Mouse (Mus musculus) lung, embryonic 15.5 days (tissue): Measurements from ENCODE around the gene Cyp51. TPM values are rescaled to one million over a fixed set of nuclear protein-coding genes. Genes with fewer than 3 reads are reported as not detected.
"Not testable (repeated sequence)": the region's sequence is repeated elsewhere in the genome, so short reads cannot be mapped to it uniquely, and the experiment has no call there.

ENCODE experiments used
- ATAC-seq: fragments of 200-750 bp; cut with Nextera tagmentation; 2 replicates; pipeline ENCODE4 v1.8.0; 2017; ENCODE audit warnings: moderate number of reproducible peaks, borderline replicate concordance; ENCODE audit not compliant: low FRiP score, low TSS enrichment; ENCODE audit errors: extremely low read depth
- H3K27ac ChIP-seq: fragments of 300-500 bp; sonication (generic); 2 replicates; pipeline ENCODE4 v1.5.1; 2015; ENCODE audit warnings: moderate library complexity, mild to moderate bottlenecking, inconsistent platforms
- H3K27me3 ChIP-seq: fragments of 300-500 bp; sonication (generic); 2 replicates; pipeline ENCODE4 v1.6.1; 2015; ENCODE audit warnings: inconsistent platforms
- H3K36me3 ChIP-seq: fragments of 300-500 bp; sonication (generic); 2 replicates; pipeline ENCODE4 v1.6.1; 2015; ENCODE audit warnings: inconsistent platforms
- H3K4me1 ChIP-seq: fragments of 300-500 bp; sonication (generic); 2 replicates; pipeline ENCODE4 v1.6.1; 2015; ENCODE audit warnings: inconsistent platforms
- H3K4me2 ChIP-seq: fragments of 300-500 bp; sonication (generic); 2 replicates; pipeline ENCODE4 v1.6.1; 2015; ENCODE audit warnings: inconsistent platforms, mild to moderate bottlenecking, moderate library complexity
- H3K4me3 ChIP-seq: fragments of 300-500 bp; sonication (generic); 2 replicates; pipeline ENCODE4 v1.5.1; 2015; ENCODE audit warnings: mild to moderate bottlenecking, inconsistent platforms
- H3K9ac ChIP-seq: fragments of 300-500 bp; sonication (generic); 2 replicates; pipeline ENCODE4 v1.6.1; 2015; ENCODE audit warnings: inconsistent platforms
- H3K9me3 ChIP-seq: fragments of 300-500 bp; sonication (generic); 2 replicates; pipeline ENCODE4 v1.6.1; 2016; ENCODE audit warnings: inconsistent platforms
- WGBS: fragments of 180-500 bp; shearing (Covaris S2); methylation state at CpG from one replicate; pipeline ENCODE4 v1.1.7; 2015; 5-methylcytosine and 5-hydroxymethylcytosine counted together
- polyA plus RNA-seq: library from polyadenylated mRNA; unstranded; fragments of >200 nt; fragmentation: Nextera tagmentation; extraction: Ambion mirVana; gene quantifications from 2 replicates; pipeline ENCODE4 v1.2.1, GENCODE M21; 2015

Gene Cyp51
- 46.1 and 47.5 TPM in 2 replicates for polyA plus RNA-seq

DNA sequence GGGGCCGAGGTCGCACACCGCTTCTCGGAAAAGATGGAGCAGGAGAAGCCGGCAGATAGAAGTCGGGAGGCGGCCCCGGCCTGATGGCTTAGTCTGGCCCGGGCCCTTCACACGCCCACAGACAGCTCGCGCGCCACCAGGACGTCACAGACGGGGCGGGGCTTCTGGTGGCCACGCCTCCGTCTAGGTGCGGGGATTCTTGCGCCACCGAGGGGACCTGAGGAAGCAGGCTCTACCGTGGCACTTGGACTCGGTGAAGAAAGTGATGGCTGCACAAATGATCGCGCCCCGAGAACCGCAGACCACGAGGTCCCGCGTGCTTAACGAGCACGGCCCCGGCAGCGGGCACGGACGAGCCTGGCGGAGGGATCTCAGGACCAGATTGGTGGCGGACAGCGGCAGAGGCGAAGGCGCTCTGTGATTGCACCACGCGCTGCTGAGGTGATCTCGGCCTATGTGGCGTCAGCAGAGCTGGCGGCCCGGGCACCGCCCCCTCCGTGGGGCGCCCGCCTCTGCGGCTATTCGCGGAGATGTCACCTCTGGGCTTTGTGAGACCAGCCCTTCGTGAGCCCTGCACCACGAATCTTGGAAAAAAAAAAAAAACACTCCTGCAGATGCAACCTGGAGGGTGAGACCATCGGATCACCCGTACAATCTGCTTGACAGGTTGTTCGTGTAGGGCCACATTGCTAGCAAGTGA lies at the start of gene Cyp51:
Gene Cyp51 (minus strand): TSS at position 406 of the 700 bp plus-strand sequence.
- H3K27me3 ChIP-seq = no peaks in the 10 kb centered on the region
- H3K4me1 ChIP-seq = peaks cover 16% of the 10 kb centered on the region; the same call in 1 of the 2 replicates
- H3K36me3 ChIP-seq = peaks cover 28% of the 10 kb centered on the region
- H3K9me3 ChIP-seq = no peaks in the 10 kb centered on the region
- under 1% methylated on average over 59 of the region's 59 CpGs for WGBS
- peak within 1 kb of the TSS; percentile 82 for H3K4me2 ChIP-seq
- H3K4me3 ChIP-seq = peak within 1 kb of the TSS; percentile 92
- peak within 1 kb of the TSS; percentile 93 for H3K27ac ChIP-seq
- H3K9ac ChIP-seq = peak within 1 kb of the TSS; percentile 78
- ATAC-seq = peak; percentile 98

DNA sequence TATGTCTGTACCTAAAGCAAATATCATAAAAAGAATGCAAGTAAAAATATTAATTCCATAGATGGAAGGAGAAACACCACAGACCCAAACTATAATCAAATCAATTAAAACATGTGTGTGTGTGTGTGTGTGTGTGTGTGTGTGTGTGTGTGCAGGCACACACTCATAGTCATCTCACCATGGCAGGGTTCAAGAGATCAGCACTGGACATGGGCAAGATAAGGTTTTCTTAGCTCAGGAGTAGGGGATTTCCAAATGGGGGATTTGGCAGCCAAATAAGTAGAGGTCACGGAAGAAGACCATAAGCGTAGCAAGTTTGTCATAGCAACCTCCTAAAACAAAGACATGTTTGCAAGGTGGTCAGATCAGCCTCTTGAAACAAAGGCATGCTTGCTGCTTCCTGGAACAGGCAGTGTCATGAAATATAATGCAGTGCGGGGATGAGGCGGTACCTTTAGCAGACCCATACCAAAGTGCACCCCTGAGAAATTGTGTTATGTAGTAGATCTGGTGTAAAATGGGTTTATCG lies 8.1 kb upstream of the Cyp51 start:
- no peak overlapping the region for H3K4me3 ChIP-seq
- no peaks in the 10 kb centered on the region for H3K4me1 ChIP-seq
- no peak for ATAC-seq
- no peaks in the 10 kb centered on the region for H3K27me3 ChIP-seq
- 91% methylated on average over 5 of the region's 5 CpGs for WGBS
- no peaks in the 10 kb centered on the region for H3K9me3 ChIP-seq
- H3K36me3 ChIP-seq = no peaks in the 10 kb centered on the region
- no peak overlapping the region for H3K9ac ChIP-seq
- H3K4me2 ChIP-seq = no peak overlapping the region
- no peak overlapping the region for H3K27ac ChIP-seq

DNA sequence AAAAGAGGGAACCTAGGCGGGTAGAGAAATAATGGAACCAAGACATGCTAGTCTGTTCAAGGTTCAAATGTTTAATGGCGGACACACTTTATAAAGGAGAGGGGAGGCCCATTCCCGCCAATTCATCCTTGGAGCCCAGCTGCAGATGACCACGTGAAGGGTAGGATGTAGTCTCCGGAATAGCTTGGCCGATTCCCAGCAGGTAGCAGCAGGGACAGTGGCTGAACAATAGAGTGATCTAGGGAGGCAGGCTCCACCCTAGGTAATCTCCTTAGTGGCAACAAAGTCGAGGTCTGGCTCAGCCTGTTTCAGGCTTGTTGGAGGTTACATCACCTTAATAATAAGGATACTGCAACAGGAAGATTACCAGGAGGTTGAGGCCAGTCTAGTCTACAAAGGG lies 2.5 kb upstream of the Cyp51 start:
- H3K27me3 ChIP-seq, H3K36me3 ChIP-seq, H3K4me3 ChIP-seq, ATAC-seq, H3K9me3 ChIP-seq, H3K9ac ChIP-seq, H3K4me2 ChIP-seq, H3K27ac ChIP-seq: not testable (repeated sequence)
- 75% methylated on average over 7 of the region's 7 CpGs for whole genome bisulfite sequencing
- peaks cover 16% of the 10 kb centered on the region; the same call in 1 of the 2 replicates for H3K4me1 ChIP-seq

DNA sequence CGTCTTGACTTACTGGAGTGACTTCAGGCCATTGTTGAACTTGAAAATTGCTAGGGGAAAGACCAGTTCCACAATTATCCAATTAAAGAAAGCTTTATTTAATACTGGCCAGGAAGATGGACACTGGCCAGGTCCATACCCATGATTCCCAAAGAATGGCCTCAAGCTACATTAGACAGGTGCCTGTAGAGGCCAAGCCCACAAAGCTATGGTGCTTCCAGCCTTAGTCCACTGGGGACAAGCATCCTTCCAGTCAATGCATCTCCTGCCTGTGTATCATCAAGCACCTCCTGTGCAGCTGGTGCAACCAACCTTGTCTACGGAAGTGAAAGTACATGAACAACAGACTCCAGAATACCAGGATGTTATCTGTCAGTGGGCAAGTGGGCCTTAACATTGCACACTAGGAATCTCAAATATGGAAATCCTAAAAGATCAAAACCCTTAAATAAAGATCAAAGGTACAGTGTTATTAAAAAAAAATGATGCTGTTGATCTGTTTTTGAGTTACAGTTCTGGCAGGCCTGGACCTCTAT lies 1.2 kb upstream of the Cyp51 start:
- Histone ChIP-seq H3K4me2 (no peak overlapping the region), H3K27ac (no peak overlapping the region), H3K9me3 (no peaks in the 10 kb centered on the region), H3K36me3 (peaks cover 18% of the 10 kb centered on the region), H3K4me3 (no peak overlapping the region), H3K9ac (no peak overlapping the region), H3K27me3 (no peaks in the 10 kb centered on the region), H3K4me1 (peaks cover 16% of the 10 kb centered on the region; the same call in 1 of the 2 replicates)
- no peak for ATAC-seq
- WGBS = 89% methylated on average over 2 of the region's 2 CpGs

DNA sequence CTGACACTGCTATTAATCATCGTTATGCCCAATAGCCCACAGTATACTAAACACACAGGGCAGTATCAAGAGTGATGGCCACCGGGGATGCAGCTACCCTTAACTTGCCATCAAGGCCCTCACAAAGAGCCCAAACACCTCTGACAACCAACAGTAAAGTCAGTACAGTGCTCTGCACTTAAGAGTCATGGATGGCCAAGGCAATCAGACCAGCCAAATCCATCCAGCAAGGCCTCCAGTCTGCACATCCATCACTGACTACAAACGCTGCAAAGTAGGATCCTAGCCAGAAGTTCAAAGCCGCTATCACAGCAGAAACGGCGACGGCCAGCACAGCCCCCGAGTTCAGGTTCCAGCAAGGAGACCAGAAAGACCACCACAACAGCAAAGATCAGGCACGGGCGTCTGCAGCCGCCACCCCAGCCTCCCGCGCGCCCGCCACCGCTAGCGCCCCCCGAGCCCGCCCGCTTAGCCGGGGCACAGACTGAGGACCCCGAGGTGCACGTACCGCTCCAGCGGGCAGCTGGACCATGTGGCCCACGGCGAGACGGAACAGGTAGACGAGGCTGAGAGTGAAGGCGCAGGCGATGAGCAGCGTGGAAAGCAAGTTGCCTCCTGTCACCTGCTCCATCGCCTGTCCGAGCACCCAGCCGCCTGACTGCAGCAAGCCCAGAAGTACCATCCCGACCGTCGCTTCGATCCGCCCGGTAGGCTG lies 763 bp downstream of the Cyp51 start:
- H3K4me2 ChIP-seq = peak overlapping the region; percentile 82
- H3K27me3 ChIP-seq = no peaks in the 10 kb centered on the region
- peak overlapping the region; percentile 92 for H3K4me3 ChIP-seq
- H3K9ac ChIP-seq = peak overlapping the region; percentile 78
- no peaks in the 10 kb centered on the region for H3K9me3 ChIP-seq
- peaks cover 35% of the 10 kb centered on the region for H3K36me3 ChIP-seq
- peak; percentile 32 for ATAC-seq
- H3K27ac ChIP-seq = peak overlapping the region; percentile 93
- 1% methylated on average over 41 of the region's 41 CpGs for WGBS
- peaks cover 16% of the 10 kb centered on the region; the same call in 1 of the 2 replicates for H3K4me1 ChIP-seq

DNA sequence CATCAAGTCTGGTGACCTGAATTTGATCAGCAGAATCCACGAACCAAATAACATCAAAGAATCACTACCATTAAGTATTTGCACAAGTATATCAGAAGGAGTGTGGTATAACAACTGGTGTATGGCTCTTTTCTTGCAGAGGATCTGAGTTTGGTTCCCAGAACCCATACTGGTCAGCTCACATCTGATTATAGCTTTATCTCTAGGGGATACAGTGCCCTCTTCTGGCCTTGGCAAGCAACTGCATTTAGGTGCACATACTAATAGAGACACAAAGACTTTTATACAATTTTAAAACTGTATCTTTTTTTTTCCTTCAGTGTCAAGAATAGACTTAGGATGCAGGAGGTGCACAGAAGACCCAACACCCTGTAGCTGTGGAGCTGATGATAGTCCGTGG lies 2.8 kb downstream of the Cyp51 start:
- peaks cover 16% of the 10 kb centered on the region; the same call in 1 of the 2 replicates for H3K4me1 ChIP-seq
- no peaks in the 10 kb centered on the region for H3K9me3 ChIP-seq
- H3K27me3 ChIP-seq = no peaks in the 10 kb centered on the region
- ATAC-seq = no peak
- 92% methylated on average over 2 of the region's 2 CpGs for WGBS
- no peak overlapping the region for H3K4me3 ChIP-seq
- no peak overlapping the region for H3K27ac ChIP-seq
- no peak overlapping the region for H3K9ac ChIP-seq
- peaks cover 39% of the 10 kb centered on the region for H3K36me3 ChIP-seq
- H3K4me2 ChIP-seq = no peak overlapping the region

DNA sequence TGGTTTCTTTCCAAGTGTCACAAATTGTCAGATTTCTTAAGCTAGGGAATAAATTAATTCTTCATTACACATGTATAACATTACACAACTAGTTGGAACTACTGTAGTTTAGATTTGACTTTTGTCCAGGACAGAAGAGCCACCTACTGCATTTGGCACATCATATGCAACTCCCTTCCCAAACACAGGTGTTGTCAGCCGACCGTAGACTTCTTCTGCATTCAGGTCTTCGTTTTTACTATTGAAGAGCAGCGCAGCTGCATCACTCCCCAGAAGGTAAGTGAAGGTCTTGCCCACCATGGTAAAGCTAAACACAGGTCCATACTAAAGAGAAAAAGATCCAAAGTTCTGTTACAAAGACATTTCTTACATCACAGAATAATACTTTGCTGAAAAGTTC lies 3.5 kb downstream of the Cyp51 start:
- 92% methylated on average over 4 of the region's 4 CpGs for WGBS
- peaks cover 39% of the 10 kb centered on the region for H3K36me3 ChIP-seq
- ATAC-seq = no peak

DNA sequence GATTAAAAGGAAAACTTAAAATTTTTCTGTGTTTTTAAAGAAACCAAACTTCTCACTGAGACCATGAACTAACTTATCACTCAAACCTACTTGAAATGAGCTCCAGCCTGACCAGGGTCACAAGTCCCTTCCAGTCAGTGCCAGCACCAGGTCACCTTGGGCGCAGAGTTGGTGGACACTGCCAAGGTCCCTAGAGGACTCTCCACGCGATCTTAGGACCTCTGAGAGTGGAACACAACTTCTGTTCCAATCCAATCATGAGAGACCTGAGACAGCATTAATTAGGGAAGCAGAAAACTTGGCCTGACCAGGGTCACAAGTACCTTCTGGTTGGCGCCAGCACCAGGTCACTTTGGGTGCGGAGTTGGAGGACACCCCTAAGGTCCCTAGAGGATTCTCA lies 10.1 kb downstream of the Cyp51 start:
- WGBS = 94% methylated on average over 5 of the region's 5 CpGs
- Histone ChIP-seq H3K9me3 (no peaks in the 10 kb centered on the region), H3K4me1 (no peaks in the 10 kb centered on the region), H3K4me3 (no peak overlapping the region), H3K4me2 (no peak overlapping the region), H3K9ac (no peak overlapping the region), H3K36me3 (peaks cover 58% of the 10 kb centered on the region), H3K27ac (no peak overlapping the region), H3K27me3 (no peaks in the 10 kb centered on the region)
- no peak for ATAC-seq

More for the DNA sequence above, 3.5 kb downstream of the Cyp51 start:
- Histone ChIP-seq H3K27ac (no peak overlapping the region), H3K27me3 (no peaks in the 10 kb centered on the region), H3K9me3 (no peaks in the 10 kb centered on the region), H3K4me2 (no peak overlapping the region), H3K4me1 (peaks cover 16% of the 10 kb centered on the region; the same call in 1 of the 2 replicates), H3K9ac (no peak overlapping the region), H3K4me3 (no peak overlapping the region)

DNA sequence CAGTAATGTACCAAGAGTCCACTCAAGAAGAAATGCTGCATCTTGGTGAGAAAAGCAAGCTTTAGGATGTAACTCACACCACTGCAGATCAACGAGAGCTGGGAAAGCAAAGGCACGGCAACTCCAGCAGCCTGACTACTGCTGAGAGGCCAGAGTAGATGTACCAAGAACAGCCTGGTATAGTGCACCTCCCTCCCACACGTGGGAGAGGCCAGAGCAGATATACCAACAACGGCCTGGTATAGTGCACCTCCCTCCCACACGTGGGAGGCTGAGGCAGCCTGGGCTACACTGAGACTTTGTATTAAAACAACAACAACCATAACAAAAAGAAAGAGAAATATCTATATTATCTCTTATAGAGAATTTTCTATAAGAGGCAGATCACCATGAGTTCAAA lies 16.4 kb downstream of the Cyp51 start:
- no peak overlapping the region for H3K4me3 ChIP-seq
- H3K9me3 ChIP-seq = no peaks in the 10 kb centered on the region
- H3K27ac ChIP-seq = no peak overlapping the region
- no peaks in the 10 kb centered on the region for H3K4me1 ChIP-seq
- no peak overlapping the region for H3K4me2 ChIP-seq
- ATAC-seq = no peak
- WGBS = 88% methylated on average over 5 of the region's 5 CpGs
- H3K36me3 ChIP-seq = peaks cover 78% of the 10 kb centered on the region
- H3K9ac ChIP-seq = no peak overlapping the region
- no peaks in the 10 kb centered on the region for H3K27me3 ChIP-seq

DNA sequence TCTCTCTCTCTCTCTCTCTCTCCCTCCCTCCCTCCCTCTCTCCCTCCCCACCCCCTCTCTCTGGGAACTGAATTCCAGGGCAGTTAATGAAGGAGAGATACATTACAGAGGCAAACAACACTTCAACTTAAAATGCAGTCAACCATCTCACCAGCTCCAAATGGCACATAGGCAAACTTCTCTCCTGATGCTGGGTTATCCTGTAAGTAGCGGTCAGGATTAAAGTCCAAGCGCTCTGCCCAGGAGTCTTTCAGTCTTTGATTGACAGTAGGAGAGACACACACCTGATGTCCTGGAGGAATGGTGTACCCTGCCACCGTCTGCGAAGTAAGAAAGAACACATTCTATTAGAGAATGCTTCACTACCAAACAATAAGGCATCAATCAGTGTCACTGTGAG lies 18.2 kb downstream of the Cyp51 start:
- WGBS = 80% methylated on average over 4 of the region's 4 CpGs
- H3K9me3 ChIP-seq = no peaks in the 10 kb centered on the region

DNA sequence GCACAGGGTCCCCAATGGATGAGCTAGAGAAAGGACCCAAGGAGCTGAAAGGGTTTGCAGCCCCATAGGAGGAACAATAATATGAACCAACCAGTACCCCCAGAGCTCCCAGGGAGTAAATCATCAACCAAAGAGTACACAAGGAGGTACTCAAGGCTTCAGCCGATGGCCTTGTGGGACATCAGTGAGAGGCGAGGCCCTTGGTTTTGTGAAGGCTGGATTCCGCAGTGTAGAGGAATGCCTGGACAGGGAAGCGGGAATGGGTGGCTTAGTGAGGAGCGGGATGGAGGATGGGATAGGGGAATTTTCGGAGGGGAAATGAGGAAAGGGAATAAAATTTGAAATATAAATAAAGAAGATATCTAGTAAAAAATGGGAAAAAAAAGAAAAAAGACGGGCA lies 19.6 kb downstream of the Cyp51 start:
- 75% methylated on average over 7 of the region's 7 CpGs for WGBS

More for the DNA sequence above, 18.2 kb downstream of the Cyp51 start:
- Histone ChIP-seq H3K4me2 (no peak overlapping the region), H3K27me3 (no peaks in the 10 kb centered on the region), H3K4me1 (no peaks in the 10 kb centered on the region), H3K27ac (no peak overlapping the region), H3K4me3 (no peak overlapping the region), H3K9ac (no peak overlapping the region), H3K36me3 (peaks cover 80% of the 10 kb centered on the region)
- ATAC-seq = no peak

DNA sequence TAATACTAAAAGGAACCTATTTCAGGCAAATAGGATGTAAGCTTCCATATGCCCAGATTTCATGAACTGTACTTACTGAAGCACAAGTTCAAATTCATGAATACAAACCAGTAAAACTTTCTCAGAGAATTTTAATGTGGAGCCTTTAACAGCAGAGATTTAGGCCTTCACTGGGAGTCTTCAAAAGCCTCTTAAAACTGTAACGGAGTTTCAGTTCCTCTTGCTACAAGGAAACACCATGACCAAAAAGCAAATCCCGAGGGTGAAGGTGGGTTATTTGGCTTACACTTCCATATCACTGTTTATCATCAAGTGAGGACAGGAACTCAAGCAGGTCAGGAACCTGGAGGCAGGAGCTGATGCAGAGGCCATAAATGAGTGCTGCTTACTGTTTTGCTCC lies 23.0 kb downstream of the Cyp51 start:
- no peak overlapping the region for H3K4me3 ChIP-seq
- H3K27me3 ChIP-seq = no peaks in the 10 kb centered on the region
- 75% methylated on average over 2 of the region's 2 CpGs for WGBS
- H3K4me1 ChIP-seq = no peaks in the 10 kb centered on the region
- no peak overlapping the region for H3K4me2 ChIP-seq
- no peak for ATAC-seq
- no peaks in the 10 kb centered on the region for H3K9me3 ChIP-seq
- no peak overlapping the region for H3K27ac ChIP-seq
- peaks cover 78% of the 10 kb centered on the region for H3K36me3 ChIP-seq
- no peak overlapping the region for H3K9ac ChIP-seq

More for the DNA sequence above, 19.6 kb downstream of the Cyp51 start:
- H3K9me3 ChIP-seq = no peaks in the 10 kb centered on the region
- no peaks in the 10 kb centered on the region for H3K4me1 ChIP-seq
- no peak overlapping the region for H3K27ac ChIP-seq
- H3K4me2 ChIP-seq = no peak overlapping the region
- no peaks in the 10 kb centered on the region for H3K27me3 ChIP-seq
- H3K4me3 ChIP-seq = no peak overlapping the region
- ATAC-seq = no peak
- H3K36me3 ChIP-seq = peaks cover 82% of the 10 kb centered on the region
- H3K9ac ChIP-seq = no peak overlapping the region
